Mouse (Mus musculus) left cerebral cortex, adult 8-10 months (tissue): ENCODE data around the gene Entpd5. TPM values are rescaled to one million over a fixed set of nuclear protein-coding genes. Genes with fewer than 3 reads are reported as not detected.
"Not testable (repeated sequence)": the region's sequence is repeated elsewhere in the genome, so short reads cannot be mapped to it uniquely, and the experiment has no call there.

ENCODE experiments used
- DNase-seq, 2 experiments: peaks; one replicate each; pipeline ENCODE4 v3.0.0; 2022; ENCODE audit warnings: low spot score in 2 of 2
- total RNA-seq, 4 experiments: library from RNA; stranded (reverse); gene quantifications; 2 replicates each; pipeline ENCODE4 v1.2.4; 2022

Gene Entpd5
- total RNA-seq, 4 experiments from 2014 or later = 23.5 to 29.7 (median 27.0) TPM

DNA sequence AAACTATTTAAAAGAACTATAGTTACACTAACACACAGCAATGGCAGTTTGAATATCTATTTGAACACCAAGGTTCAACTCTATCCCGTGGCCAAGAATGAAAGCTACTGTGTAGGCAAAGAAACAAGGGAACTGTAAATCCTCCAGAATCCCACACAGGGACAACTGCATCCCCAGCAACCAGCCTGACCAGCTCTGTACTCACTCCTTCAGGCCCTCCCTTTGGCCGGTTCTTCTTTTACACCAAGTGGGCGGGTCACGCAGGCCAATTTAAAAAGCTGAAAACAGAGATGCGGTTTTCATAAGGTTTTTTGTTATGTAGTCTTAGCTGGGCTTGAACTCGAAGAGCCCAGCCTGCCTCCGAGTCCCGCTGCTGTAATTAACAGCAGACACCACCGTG lies 9.7 kb downstream of the Entpd5 start:
- DNase-seq = no peak

DNA sequence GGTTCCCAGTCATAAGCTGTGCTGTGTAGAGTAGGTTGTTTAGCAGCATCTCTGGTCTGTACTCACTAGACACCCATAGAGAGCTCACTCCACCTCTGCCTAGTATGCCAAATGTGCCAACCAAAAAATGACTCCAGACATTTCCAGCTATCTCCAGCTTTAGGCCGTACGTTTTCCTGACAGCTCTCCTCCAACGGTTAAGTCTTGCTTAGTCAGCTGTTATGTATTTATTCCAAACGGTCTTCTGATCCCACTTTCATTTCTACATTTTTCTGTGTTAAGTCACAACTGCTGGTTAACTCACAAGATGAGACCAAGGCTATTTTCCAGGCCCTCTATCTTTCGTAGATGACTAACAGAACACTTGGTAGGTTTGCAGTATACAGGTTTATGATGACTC lies 10.2 kb downstream of the Entpd5 start:
- no peak for DNase-seq

DNA sequence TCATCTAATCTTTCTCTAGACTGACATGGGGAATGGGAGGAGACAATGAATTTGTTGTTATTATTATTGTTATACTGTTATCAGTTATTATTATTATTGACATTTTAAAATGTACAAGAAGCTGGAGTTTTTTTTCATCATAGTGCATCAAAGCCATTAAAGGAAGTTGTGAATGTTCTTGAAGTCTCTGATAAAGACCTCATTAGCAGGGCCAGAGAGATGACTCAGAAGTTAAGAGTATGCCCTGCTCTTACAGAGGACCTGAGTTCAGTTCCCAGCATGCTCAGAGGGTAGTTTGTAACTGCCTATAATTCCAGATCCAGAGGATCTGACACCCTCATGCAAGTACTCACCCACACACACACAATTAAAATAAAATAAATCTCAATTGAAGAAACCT lies 11.1 kb downstream of the Entpd5 start:
- DNase-seq = no peak

DNA sequence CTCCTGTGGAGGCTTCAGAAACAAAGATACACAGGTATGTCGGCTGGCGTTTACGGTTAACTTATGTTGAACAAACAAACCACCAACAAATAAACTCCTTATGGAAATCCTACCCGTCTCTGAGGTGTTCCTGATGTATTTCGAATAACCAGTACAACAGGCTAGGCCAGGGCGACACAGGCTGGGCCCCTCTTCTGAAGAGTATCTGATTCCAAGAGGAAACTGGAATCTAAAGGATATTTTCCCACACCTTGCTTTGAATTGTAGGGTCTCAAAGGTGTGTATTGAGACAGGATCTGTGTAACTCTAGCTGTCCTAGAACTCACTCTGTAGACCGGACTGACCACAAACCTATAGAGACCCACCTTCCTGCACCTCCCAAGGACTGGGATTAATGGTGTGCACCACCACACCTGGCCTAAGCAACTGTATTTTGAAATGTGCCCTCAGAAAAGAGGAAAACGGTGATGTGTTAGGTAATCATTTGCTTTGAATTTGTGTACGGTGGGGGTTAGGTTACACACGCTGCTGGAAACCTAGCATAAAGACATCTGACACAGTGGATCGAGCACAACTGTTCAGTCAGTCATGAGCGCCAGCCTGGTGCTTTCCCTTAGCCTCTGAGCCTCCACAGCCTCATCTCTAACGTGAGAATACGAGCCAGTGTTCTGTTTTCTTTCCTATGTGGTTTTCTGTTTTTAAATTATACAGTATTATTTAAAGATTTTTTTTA lies 11.7 kb downstream of the Entpd5 start:
- DNase-seq = no peak

DNA sequence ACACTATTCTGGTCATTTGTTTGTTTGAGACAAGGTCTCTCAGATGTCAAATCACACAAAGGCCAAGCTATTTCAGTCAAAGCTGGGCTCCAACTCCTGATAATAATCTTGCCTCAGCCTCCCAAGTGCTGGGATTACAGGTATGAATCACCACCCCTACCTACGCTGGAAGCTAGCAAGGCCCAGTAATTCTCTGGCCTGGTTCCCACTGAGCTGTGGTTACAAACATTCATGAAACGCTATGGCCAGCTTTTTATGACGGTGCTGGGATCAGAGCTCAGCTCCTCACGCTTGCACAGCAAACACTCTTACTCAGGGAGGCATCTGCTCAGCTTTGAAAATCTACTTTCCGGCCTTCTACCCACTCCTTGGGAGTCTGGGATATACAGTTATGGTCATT lies 15.0 kb downstream of the Entpd5 start:
- no peak for DNase-seq

DNA sequence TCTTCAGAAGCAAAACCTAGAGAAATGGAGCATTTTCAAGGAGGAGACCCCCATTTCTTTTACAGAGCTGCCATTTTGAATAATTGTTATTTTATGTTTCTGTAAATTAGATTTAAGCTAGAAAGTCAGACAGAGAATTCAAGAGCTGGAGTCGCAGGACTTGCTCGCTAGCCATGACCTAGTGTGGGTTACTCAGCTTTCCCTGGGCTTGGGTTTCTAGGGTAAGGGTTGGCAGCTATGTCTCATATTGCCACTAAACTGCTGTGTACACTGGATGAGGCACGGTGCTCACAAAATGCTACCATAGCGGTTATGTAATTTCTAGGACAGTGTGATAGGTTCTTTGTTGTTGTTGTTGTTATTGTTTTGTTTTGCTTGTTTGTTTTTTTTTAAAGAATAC lies 16.1 kb downstream of the Entpd5 start:
- DNase-seq = no peak

DNA sequence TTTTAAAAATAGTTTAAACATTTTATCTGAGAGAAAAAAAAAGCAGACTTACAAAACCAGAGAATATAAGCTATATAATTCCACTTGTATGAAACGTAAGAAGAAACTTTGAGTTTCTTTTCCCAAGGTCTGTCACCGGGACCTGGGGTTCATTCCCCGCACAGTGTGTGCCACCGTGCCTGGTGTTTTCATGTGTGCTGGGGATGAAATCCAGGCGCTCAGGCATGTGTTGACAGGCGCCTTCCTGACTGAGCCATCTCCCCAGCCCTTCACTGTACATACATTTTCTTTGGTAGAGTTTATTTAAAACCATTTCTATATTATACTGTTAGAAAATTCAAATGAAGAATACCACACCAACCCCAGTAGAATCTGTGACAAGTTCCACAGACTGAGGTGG lies 18.5 kb downstream of the Entpd5 start:
- DNase-seq = no peak

DNA sequence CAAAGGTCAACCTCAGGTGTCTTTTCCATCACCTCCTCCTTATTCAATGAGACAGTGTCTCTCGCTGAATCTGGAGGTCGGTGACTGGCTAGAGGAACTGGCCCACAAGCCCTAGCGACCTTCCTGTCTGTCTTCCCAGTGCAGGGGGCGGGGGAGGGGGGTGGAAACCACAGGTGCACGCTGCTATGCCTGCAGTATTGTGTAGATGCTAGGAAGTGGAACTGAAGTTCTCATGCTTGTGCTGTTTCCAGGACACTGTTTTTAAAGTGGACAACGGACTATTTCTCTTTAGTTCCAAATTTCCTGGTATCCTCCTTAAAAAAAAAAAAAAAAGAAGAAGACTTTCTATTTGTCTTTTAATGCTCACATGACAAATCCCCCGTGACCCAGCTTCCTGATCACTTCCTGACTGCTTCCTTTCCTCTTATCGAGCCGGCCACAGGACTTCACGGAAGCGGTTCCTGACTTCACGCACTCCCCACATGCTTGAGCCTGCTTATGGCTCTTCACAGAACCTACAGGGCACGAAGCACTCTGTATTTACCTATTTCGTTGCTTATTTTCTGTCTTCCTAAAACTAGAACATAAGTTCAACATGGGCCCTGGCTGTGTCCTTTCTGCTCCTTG lies 19.9 kb downstream of the Entpd5 start:
- no peak for DNase-seq

DNA sequence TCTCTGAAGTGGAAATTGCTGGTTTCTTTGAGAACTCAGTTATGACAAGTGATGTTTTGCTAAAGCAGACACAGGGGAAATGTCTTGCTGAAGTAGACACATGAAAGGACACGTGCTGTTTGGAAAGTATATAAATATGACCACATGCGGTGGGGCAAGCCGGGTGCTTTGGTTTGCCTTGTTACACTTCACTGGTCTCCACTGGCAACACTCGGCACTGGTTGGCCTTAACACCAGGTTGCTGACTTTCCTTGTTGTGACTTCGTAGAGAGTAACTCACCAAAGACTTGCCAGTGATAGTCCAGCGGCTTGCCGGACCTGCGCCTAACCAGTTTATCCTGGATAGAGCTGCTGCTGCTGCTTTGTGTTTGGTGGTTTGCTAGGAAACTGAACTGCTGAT lies 20.7 kb downstream of the Entpd5 start:
- no peak for DNase-seq

DNA sequence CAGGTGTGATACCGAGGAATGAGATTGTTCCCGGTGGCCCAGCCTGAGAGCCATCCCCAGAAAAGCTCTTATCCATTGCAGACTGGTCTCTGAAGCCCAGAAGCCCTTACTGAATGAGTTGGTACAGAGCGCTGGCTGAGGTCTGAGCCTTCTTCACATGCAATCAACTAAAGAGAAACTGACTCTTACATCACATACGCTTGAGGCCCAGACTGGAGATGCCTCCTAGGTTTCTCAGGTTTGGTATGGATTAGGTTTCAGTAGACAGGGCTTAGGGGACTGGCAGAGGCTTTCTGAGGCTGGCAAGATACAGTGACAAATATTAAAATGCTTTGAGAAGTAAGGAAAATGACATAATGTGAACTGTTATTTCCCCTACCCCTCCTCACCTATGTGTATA lies 23.4 kb downstream of the Entpd5 start:
- DNase-seq = no peak

DNA sequence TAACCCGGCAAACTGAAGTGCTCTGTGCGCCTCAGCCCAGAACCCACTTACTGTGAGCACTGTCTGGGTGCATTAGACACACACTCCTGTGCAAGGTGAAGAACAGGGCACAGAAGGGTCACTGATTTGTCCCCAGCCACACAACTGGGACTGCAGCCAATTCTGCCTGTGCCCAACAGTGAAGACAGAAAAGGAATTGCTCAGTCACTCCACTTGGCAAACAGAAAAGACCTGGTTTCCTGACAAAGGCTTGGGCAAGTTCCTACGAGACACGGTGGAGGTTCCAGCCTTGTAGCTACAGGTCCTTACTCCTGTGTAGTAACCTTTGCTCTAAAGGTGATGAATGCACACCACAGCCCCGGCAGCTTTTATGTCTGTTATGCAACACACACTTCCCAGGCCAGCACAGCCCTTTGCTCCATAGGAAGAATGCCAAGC lies 24.2 kb downstream of the Entpd5 start:
- no peak for DNase-seq

DNA sequence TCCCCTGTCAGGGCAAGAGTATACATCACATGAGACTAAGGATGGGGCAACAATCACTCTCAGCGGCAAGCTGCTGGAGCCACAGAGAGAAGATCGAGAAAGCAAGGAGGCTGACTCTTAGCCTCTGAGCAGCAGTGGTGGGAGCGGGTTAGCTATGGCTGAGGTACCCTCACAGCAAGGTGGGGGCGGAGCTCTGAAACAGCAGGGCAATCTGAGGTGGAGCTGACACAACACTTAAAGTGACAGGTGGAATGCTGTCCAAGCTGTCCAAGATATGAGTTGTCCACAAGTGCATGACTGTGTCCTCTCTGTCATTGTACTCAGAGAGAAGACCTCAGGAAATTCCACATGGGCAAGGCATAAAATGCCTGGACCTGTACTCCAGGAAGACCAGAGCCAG lies 26.5 kb downstream of the Entpd5 start:
- DNase-seq = no peak

DNA sequence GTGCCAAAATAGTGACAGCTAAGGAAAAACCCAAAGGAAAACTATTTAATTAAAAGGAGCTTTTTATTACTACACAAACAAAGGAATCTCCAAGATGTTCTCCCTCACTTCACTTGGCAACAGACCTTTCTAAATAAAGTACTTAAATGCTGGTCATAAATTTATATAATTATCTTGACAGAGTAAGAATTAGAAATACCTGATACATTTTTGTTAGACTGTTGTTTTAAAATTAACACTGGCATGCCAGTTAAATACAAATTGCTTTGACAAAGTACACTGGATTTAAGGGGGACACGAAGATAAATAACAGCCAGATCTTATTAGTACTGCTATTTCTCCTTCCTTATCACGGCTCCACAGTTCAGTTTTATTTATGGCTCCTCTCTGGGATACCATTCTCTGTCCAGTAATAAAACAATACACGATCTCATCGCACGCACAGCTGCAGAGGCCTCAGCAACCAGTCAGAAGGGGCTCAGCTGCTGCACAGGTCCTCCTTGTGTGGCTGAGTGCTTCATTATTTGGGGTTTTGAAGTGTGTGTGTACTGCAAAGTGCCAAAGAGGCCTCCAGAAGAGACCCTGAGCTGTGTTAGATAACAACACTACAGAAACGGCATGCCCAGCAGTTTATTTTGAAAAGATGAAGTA lies 34.9 kb downstream of the Entpd5 start:
- DNase-seq = no peak

DNA sequence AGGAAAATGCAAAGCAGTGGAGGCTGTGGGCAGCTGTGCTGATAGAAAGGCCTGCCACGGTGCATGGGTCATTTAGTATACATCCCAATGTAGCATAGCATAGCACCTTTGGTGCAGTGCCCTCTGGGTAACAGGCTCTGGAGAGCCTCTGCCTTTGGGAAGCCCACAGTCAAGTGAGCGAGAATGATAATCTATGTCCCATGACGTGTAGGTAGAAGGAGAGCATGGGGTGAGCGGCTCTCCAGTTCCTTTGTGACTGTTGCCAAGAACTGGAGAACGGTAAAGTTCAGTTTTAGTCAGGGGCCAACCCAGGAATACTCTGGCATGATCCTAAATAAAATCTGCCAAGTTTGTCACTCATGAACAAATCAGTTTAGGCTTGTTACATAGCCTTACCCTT lies 37.2 kb downstream of the Entpd5 start:
- DNase-seq = no peak

DNA sequence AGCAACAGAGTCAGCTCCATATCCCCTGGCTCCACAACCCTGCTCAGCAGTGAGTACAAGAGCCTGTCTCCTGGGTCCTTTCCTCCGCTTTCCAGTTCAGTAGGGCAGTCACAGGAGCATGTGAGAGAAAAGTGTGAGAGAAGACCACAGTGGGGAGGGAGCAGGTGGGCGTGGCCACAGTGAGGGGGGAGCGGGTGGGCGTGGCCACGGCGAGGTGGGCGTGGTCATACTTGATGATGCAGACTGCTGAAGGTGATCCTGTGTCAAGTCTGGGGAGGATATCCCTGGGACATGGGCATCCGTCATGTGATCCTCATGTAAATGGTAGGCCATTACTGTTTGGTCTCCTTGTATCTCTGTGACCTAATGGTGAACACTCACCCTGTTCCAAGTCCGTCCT lies 41.9 kb downstream of the Entpd5 start:
- no peak for DNase-seq

DNA sequence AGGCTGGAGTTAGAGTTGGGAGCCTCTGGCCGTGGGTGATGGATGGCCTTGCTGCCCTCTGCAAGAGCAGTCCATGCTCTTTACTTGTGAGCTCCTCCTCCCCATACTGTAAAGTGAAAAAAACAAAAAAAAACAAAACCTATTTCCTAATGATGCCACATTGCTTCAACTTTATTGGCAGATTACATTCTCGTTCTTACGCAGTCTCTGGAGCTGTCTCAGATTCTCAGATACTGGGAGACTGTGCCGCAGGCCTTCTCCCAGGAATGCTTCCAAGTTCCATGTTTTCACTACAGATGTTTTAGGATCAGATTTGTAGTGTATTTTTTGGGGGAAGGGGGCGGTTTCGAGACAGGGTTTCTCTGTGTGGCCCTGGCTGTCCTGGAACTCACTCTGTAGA lies 43.7 kb downstream of the Entpd5 start:
- DNase-seq = no peak

DNA sequence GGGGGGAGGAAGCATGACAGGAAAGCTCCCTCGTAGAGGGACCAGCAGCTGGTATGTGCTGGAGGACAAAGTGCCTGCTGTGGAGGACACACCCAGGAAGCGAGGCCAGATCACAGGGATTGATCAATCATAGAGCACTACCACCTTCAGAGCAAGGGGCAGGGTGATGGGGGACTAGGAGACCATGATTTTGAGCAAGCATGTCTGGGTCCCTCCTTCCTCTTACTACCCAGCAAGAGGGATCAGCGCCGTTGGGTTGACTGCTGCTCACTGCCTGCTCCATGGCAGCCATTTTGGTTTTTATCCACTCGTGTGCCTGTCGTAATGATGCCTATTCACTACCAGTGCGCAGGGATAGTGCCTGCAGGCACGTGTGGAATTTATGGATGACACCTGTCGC lies 44.5 kb downstream of the Entpd5 start:
- no peak for DNase-seq

DNA sequence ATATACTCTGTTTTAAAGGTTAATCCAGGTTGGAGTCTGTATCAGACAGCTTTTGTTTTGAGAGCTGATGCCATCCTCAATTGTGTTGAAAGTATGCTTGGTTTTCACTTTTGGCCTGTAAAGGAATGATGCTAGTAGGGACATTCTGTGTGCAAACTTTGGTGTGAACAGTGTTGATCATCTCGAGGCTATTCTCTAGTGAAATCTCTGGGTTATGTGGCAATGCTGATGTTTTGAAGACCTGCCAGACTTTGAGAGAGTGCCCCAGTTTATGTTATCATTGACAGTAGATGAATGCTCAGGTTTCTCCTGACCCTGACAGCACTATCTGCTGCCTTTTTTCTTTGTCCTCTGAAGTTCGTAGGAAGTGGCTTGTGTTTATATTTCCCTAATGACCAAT lies 46.0 kb downstream of the Entpd5 start:
- DNase-seq = no peak

DNA sequence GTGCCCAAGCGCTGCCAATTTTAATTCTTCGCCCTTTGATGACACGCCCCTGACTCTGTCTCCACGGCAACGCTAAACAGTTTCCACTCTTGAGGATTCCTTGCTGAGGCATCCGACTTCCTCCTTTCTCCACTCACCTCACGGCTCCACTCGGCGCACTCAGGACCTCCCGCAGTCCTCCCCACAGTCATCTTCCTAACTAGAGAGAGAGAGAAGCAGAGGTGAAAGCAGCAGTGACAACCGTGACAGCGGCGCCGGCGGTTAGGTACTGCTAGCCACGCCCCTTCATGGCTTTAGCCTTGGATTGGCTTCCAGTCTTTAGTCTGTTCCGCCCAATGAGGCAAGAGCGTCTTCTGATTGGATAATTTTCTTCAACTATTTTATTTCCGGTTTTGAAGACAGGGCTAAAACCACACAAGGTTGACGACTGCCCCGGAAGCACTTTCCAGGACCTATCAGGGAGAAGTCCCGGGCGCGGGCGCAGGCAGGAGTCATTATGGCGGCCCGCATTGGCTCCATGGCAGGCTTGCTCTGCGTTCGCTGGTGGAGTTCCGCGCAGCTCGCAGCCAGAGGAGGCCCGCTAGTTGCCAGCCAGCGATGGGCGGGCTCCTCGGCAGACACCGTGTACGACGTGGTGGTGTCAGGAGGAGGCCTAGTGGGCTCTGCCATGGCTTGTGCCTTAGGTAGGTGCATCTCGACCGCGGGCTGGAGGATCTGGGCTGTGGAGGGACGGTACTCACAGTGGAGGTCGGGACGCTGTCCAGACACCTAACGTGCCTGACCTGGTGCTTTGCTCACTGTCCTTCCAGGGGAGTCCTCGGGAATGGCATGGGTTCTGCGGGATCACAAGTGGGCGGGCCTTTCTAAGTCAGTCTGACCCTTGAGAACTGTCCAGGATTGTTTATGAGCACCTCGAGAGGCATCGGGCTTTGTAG lies 47.0 kb downstream of the Entpd5 start, which contains the start of the genes Coq6 and Fam161b:
Gene Coq6 (plus strand): TSS at position 103 of the 935 bp plus-strand sequence.
Gene Fam161b (minus strand): TSS at position 279 of the 935 bp plus-strand sequence.
- peak; percentile 82 to 98 for DNase-seq

DNA sequence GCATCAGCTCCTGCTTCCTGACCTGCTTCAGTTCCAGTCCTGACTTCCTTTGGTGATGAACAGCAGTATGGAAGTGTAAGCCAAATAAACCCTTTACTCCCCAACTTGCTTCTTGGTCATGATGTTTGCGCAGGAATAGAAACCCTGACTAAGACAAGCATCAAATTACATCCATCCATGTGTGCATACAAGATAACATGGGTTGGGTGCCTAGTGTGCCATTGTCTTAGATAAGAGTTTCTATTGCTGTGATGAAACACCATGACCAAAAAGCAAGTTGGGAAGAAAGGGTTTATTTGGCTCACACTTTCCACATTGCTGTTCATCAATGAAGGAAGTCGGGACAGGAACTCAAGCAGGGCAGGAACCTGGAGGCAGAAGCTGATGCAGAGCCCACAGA lies 50.1 kb downstream of the Entpd5 start:
- not testable (repeated sequence) for DNase-seq

DNA sequence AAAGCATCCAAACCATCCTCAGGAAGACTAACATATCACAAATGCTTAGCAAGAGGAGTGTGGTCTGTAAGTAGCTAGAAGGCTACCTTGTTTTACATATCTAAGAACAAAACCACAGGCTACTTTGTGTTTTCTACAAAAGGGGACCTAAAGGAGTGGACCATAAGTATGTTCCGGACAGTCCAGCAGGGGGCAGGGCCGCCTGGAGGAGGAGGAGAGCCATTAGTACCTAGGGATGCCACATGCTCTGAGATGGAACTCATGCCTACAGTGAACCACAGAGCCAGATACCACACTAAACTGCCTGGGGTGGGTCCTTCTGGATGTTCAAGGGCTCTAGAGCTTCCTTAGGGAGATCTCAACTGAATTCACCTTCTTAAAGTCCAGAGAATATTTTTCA lies 61.6 kb downstream of the Entpd5 start:
- DNase-seq = no peak
